Mouse (Mus musculus) bone marrow, adult 2 months (tissue): ENCODE measurements around the gene H2afy2.

Source experiments
- CTCF ChIP-seq: fragments of 200-500 bp; IDR thresholded peaks from 2 replicates; pipeline ENCODE4 v1.5.1; 2011; ENCODE audit warnings: low read length, control low read depth; ENCODE audit not compliant: control insufficient read depth, insufficient read depth
- POLR2A ChIP-seq: fragments of 200-500 bp; IDR thresholded peaks from 2 replicates; pipeline ENCODE4 v1.6.1; 2011; ENCODE audit warnings: low read depth, mild to moderate bottlenecking, control low read depth, low read length, borderline replicate concordance; ENCODE audit not compliant: control insufficient read depth

- TF ChIP-seq CTCF (no peak), POLR2A (no peak)
Measured at GRCm38 (mm10) chr10:61787541-61788313, 3.8 kb upstream of the H2afy2 start.
